ENCODE assay signal across 10 mouse cellular contexts in genomic region chr7:19155825-19156475, GRCm38 (mm10). TPM values are rescaled to one million over a fixed set of nuclear protein-coding genes. Genes with fewer than 3 reads are reported as not detected.
DNase-seq lines count a peak whose midpoint lies in the region; ATAC-seq and TF ChIP-seq lines count a peak whose summit lies in the region.
"Had no signal": no experiment of that assay in that cellular context is flagged by ENCODE, and none has a peak within 500 bp of the region (broad histone marks: within the 10 kb centered on the region; RNA-seq: fewer than 3 reads in every experiment).

No protein-coding gene starts in this region.

- H3K36me3 ChIP-seq in liver, postnatal 0 days (replicated peaks; ENCODE audit: insufficient read depth, low read length) = peaks cover 15% of the 10 kb centered on the region

- H3K27me3 ChIP-seq in liver, postnatal 0 days (ENCODE audit: insufficient read depth, low read length) = peaks cover 17% of the 10 kb centered on the region
- H3K27me3 ChIP-seq in Patski = no peaks in the 10 kb centered on the region

- H3K9ac ChIP-seq in liver, postnatal 0 days (replicated peaks) = no peak overlapping the region
- H3K9ac ChIP-seq: lung, embryonic 15.5 days had no signal

- H3K27ac ChIP-seq in liver, postnatal 0 days (ENCODE audit: low read depth) = no peak overlapping the region
- H3K27ac ChIP-seq: lung, embryonic 15.5 days had no signal

- H3K4me1 ChIP-seq in liver, postnatal 0 days (ENCODE audit: insufficient read depth) = peaks cover 11% of the 10 kb centered on the region

- CTCF ChIA-PET in Patski (lab: Charles Lee) = interaction anchor here (0.8 to 2.8 kb wide), 9 partner anchors 13 to 89 kb away, joined by 3 to 13 read pairs (median 4); no protein-coding TSS in a partner anchor

- in situ Hi-C loops in Patski (cut with MboI; ENCODE audit: low pct_unique_long_range_greater_than_20kb) = no loop called here

- no peaks in the 10 kb centered on the region for H3K9me3 ChIP-seq in liver, postnatal 0 days (ENCODE audit: low read length)
- H3K9me3 ChIP-seq: lung, embryonic 15.5 days had no signal

- TF ChIP-seq CTCF in liver, postnatal 0 days (IDR thresholded peaks at IDR 0.05; ENCODE audit: low read depth) = peak; percentile 51
- TF ChIP-seq CTCF in Patski (IDR thresholded peaks at IDR 0.05) = no peak

- DNase-seq in frontal cortex, postnatal 10 days (ENCODE audit: low spot score in 2 of 2) = no peak
- DNase-seq in liver, postnatal 0 days = no peak
- no peak for DNase-seq in liver
- DNase-seq in Patski (ENCODE audit: low read depth, low spot score) = no peak
- peak; percentile 76 for DNase-seq in large intestine, adult 2 months (ENCODE audit: low read depth, low spot score)
- DNase-seq in retina, embryonic 14.5 days (ENCODE audit: low spot score) = no peak
- DNase-seq in natural killer cell, adult 2 months (ENCODE audit: low spot score in 2 of 2) = no peak
- DNase-seq: cerebellum, adult 9-11 months had no signal

- no peak overlapping the region for H3K4me2 ChIP-seq in liver, postnatal 0 days (ENCODE audit: low read depth, low read length)
- H3K4me2 ChIP-seq: lung, embryonic 15.5 days had no signal

- POLR2A ChIA-PET in Patski (lab: Charles Lee) = interaction anchor here (0.8 kb wide), 1 partner anchor 60 kb away, joined by 3 read pairs; no protein-coding TSS in a partner anchor

- TF ChIP-seq EP300 in liver, postnatal 0 days (IDR thresholded peaks at IDR 0.05; ENCODE audit: low read depth) = no peak

- WGBS in liver, postnatal 0 days (ENCODE audit: insufficient replicate concordance) = 57% methylated on average over 13 of the region's 13 CpGs
- WGBS in large intestine, adult 2 months = 20% methylated on average over 13 of the region's 13 CpGs

- ATAC-seq in frontal cortex, adult (ENCODE audit: low TSS enrichment) = peak; percentile 53; the same call in 1 of the 2 replicates
- no peak for ATAC-seq in liver, postnatal 0 days
- peak; percentile 14 for ATAC-seq in Patski

- H3K4me3 ChIP-seq in liver, postnatal 0 days (ENCODE audit: low read depth, low read length) = no peak overlapping the region
- H3K4me3 ChIP-seq: lung, embryonic 15.5 days had no signal

RNA-seq across cellular contexts. Expression of gene Snrpd2, which starts 6.4 kb away (rescaled TPM):
- 38.9 and 41.0 TPM in 2 replicates for polyA plus RNA-seq in liver, postnatal 0 days (2015; fragmentation: Nextera tagmentation; extraction: Ambion mirVana)
- 108 TPM for polyA plus RNA-seq in Patski (2021)
- polyA plus RNA-seq in large intestine, adult 2 months (2012; rRNA removed) = 47.1 and 49.1 TPM in 2 replicates

RNA-seq across cellular contexts. Expression of gene Qpctl, which starts 6.9 kb away (rescaled TPM):
- polyA plus RNA-seq in liver, postnatal 0 days (2015; fragmentation: Nextera tagmentation; extraction: Ambion mirVana) = 5.2 and 5.8 TPM in 2 replicates
- 15.8 TPM for polyA plus RNA-seq in Patski (2021)
- polyA plus RNA-seq in large intestine, adult 2 months (2012; rRNA removed) = 7.7 and 9.8 TPM in 2 replicates

RNA-seq across cellular contexts. Expression of gene Gipr, which starts 10.0 kb away (rescaled TPM):
- 0.04 TPM in 1 of 2 replicates, not detected in the other for polyA plus RNA-seq in liver, postnatal 0 days (2015; fragmentation: Nextera tagmentation; extraction: Ambion mirVana)
- 0.08 TPM for polyA plus RNA-seq in Patski (2021)
- 0.67 and 0.68 TPM in 2 replicates for polyA plus RNA-seq in large intestine, adult 2 months (2012; rRNA removed)

RNA-seq across cellular contexts. Expression of gene Eml2, which starts 20.3 kb away (rescaled TPM):
- 3.3 and 3.4 TPM in 2 replicates for polyA plus RNA-seq in liver, postnatal 0 days (2015; fragmentation: Nextera tagmentation; extraction: Ambion mirVana)
- polyA plus RNA-seq in Patski (2021) = 73.6 TPM
- polyA plus RNA-seq in large intestine, adult 2 months (2012; rRNA removed) = 16.7 and 19.6 TPM in 2 replicates

RNA-seq across cellular contexts. Expression of gene Fbxo46, which starts 36.3 kb away (rescaled TPM):
- polyA plus RNA-seq in liver, postnatal 0 days (2015; fragmentation: Nextera tagmentation; extraction: Ambion mirVana) = 3.2 and 3.6 TPM in 2 replicates
- 13.0 TPM for polyA plus RNA-seq in Patski (2021)
- polyA plus RNA-seq in large intestine, adult 2 months (2012; rRNA removed) = 9.8 and 10.1 TPM in 2 replicates
